Mouse (Mus musculus) heart, postnatal 0 days (tissue): ENCODE measurements around the gene Edf1.

ENCODE experiments used
- CTCF ChIP-seq: IDR thresholded peaks from 2 replicates; pipeline ENCODE4 v1.5.1; 2016; ENCODE audit warnings: antibody characterized with exemption, control low read depth, low read depth
- EP300 ChIP-seq: IDR thresholded peaks from 2 replicates; pipeline ENCODE4 v1.6.1; 2016; ENCODE audit warnings: antibody characterized with exemption, low read depth

DNA sequence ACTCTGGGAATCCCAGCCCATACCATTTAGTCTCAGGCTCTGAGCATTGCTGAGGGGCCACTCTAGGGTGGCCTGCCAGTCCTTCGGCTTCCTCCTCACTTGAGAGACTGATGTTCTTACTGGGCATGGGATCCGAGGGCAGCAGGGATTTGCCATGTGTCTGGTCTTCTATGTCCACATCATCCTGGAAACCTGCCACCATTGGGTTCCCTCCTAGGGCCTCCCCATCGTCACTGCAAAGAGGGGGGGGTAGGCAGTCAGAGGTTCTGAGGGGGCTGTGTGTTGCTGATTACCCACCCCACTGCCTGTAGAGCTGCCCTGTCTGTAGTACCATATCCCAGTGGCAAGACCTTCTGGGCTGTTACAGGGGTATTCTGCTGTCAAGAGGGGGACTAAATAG is 28.0 kb downstream of the Edf1 start:
- TF ChIP-seq CTCF: no peak
- TF ChIP-seq EP300: no peak
